Comparison of ENCODE assay signal across 24 mouse cellular contexts in genomic region chr1:178571009-178571408, GRCm38 (mm10). TPM values are rescaled to one million over a fixed set of nuclear protein-coding genes. Genes with fewer than 3 reads are reported as not detected.
DNase-seq lines count a peak whose midpoint lies in the region; ATAC-seq lines count a peak whose summit lies in the region.
"Had no signal": no experiment of that assay in that cellular context is flagged by ENCODE, and none has a peak within 500 bp of the region (broad histone marks: within the 10 kb centered on the region; RNA-seq: fewer than 3 reads in every experiment).

No protein-coding gene starts in this region.

- no peak overlapping the region for H3K9ac ChIP-seq in limb, embryonic 11.5 days (ENCODE audit: low read length)
- H3K9ac ChIP-seq in neural tube, embryonic 14.5 days (replicated peaks; ENCODE audit: low read depth, low read length), result no peak overlapping the region
- no peak overlapping the region for H3K9ac ChIP-seq in liver, embryonic 11.5 days (ENCODE audit: low read depth, low read length)
- H3K9ac ChIP-seq: embryonic facial prominence, embryonic 12.5 days; embryonic facial prominence, embryonic 15.5 days; forebrain, postnatal 0 days; heart, embryonic 13.5 days; hindbrain, embryonic 15.5 days had no signal

- H3K36me3 ChIP-seq in embryonic facial prominence, embryonic 10.5 days (replicated peaks), result peaks cover 15% of the 10 kb centered on the region
- peaks cover 3% of the 10 kb centered on the region; the same call in 1 of the 2 replicates for H3K36me3 ChIP-seq in limb, embryonic 11.5 days (ENCODE audit: control insufficient read depth, insufficient read depth, low read length)
- H3K36me3 ChIP-seq in neural tube, embryonic 14.5 days (ENCODE audit: control insufficient read depth, insufficient read depth, low read length), result no peaks in the 10 kb centered on the region
- no peaks in the 10 kb centered on the region for H3K36me3 ChIP-seq in liver, embryonic 11.5 days (ENCODE audit: control insufficient read depth, insufficient read depth, low read length)
- H3K36me3 ChIP-seq: hindbrain, embryonic 15.5 days had no signal

- H3K9me3 ChIP-seq in embryonic facial prominence, embryonic 10.5 days, result peaks cover 8% of the 10 kb centered on the region
- H3K9me3 ChIP-seq in limb, embryonic 11.5 days (ENCODE audit: control insufficient read depth, low read length), result peaks cover 4% of the 10 kb centered on the region; the same call in 1 of the 2 replicates
- no peaks in the 10 kb centered on the region for H3K9me3 ChIP-seq in neural tube, embryonic 14.5 days (ENCODE audit: control insufficient read depth, low read length)
- H3K9me3 ChIP-seq in liver, embryonic 11.5 days (ENCODE audit: control insufficient read depth, low read length), result 0 out of 2 replicates have a peak, but pooled peaks cover 2% of the 10 kb centered on the region
- H3K9me3 ChIP-seq: embryonic facial prominence, embryonic 15.5 days; hindbrain, embryonic 15.5 days had no signal

- ATAC-seq in limb, embryonic 11.5 days (ENCODE audit: insufficient number of reproducible peaks, low FRiP score, low TSS enrichment, low read depth), result no peak
- peak; percentile 60; the same call in 1 of the 2 replicates for ATAC-seq in neural tube, embryonic 14.5 days (ENCODE audit: low read depth)
- ATAC-seq in liver, embryonic 11.5 days (replicated peaks; ENCODE audit: low FRiP score), result no peak
- ATAC-seq: activated CD4-positive, CD25-positive, alpha-beta regulatory T cell, adult 4 months; CD4-positive, CD25-positive, alpha-beta regulatory T cell, adult 4 months; forebrain, postnatal 0 days; inflammation-experienced regulatory T-cells, adult 6 months had no signal

- WGBS in embryonic facial prominence, embryonic 10.5 days, result 67% methylated on average over 4 of the region's 4 CpGs
- 11% methylated on average over 4 of the region's 4 CpGs for WGBS in limb, embryonic 11.5 days
- 6% methylated on average over 4 of the region's 4 CpGs for WGBS in neural tube, embryonic 14.5 days
- 76% methylated on average over 4 of the region's 4 CpGs for WGBS in liver, embryonic 11.5 days

- peak overlapping the region; percentile 84; the same call in 1 of the 2 replicates for H3K27ac ChIP-seq in embryonic facial prominence, embryonic 10.5 days (replicated peaks)
- peak overlapping the region; percentile 57 for H3K27ac ChIP-seq in limb, embryonic 11.5 days (replicated peaks; ENCODE audit: low read depth, low read length)
- no peak overlapping the region for H3K27ac ChIP-seq in neural tube, embryonic 14.5 days (ENCODE audit: low read depth, low read length)
- H3K27ac ChIP-seq in liver, embryonic 11.5 days (ENCODE audit: low read depth, low read length), result no peak overlapping the region
- H3K27ac ChIP-seq: embryonic facial prominence, embryonic 12.5 days; embryonic facial prominence, embryonic 15.5 days; heart, embryonic 13.5 days; hindbrain, embryonic 15.5 days had no signal

- H3K4me2 ChIP-seq in limb, embryonic 11.5 days (ENCODE audit: low read depth, severe bottlenecking), result no peak overlapping the region
- H3K4me2 ChIP-seq in neural tube, embryonic 14.5 days (ENCODE audit: low read depth, low read length), result no peak overlapping the region
- H3K4me2 ChIP-seq in liver, embryonic 11.5 days, result no peak overlapping the region
- H3K4me2 ChIP-seq: embryonic facial prominence, embryonic 12.5 days; embryonic facial prominence, embryonic 15.5 days; heart, embryonic 13.5 days; hindbrain, embryonic 15.5 days had no signal

- no peak overlapping the region for H3K4me3 ChIP-seq in embryonic facial prominence, embryonic 10.5 days
- no peak overlapping the region for H3K4me3 ChIP-seq in limb, embryonic 11.5 days (ENCODE audit: low read depth, low read length)
- H3K4me3 ChIP-seq in neural tube, embryonic 14.5 days (ENCODE audit: low read depth, low read length), result no peak overlapping the region
- H3K4me3 ChIP-seq in liver, embryonic 11.5 days (ENCODE audit: low read depth, low read length), result no peak overlapping the region
- H3K4me3 ChIP-seq: embryonic facial prominence, embryonic 12.5 days; embryonic facial prominence, embryonic 15.5 days; heart, embryonic 13.5 days; hindbrain, embryonic 15.5 days had no signal

- peaks cover 81% of the 10 kb centered on the region for H3K4me1 ChIP-seq in embryonic facial prominence, embryonic 10.5 days
- peaks cover 56% of the 10 kb centered on the region for H3K4me1 ChIP-seq in limb, embryonic 11.5 days (ENCODE audit: control insufficient read depth, insufficient read depth, low read length)
- peaks cover 39% of the 10 kb centered on the region for H3K4me1 ChIP-seq in neural tube, embryonic 14.5 days (ENCODE audit: control insufficient read depth, insufficient read depth, low read length)
- no peaks in the 10 kb centered on the region for H3K4me1 ChIP-seq in liver, embryonic 11.5 days (replicated peaks; ENCODE audit: control insufficient read depth, insufficient read depth, low read length)

- DNase-seq in embryonic facial prominence, embryonic 10.5 days (ENCODE audit: low spot score), result no peak
- peak; percentile 74 for DNase-seq in forelimb bud, embryonic 11.5 days (ENCODE audit: low read depth, low spot score)
- peak; percentile 57 for DNase-seq in limb, embryonic 11.5 days (ENCODE audit: low spot score)
- DNase-seq in left cerebral cortex, adult 9 months (ENCODE audit: low spot score in 2 of 2), result no peak
- no peak for DNase-seq in adipocyte (ENCODE audit: low spot score)
- no peak for DNase-seq in liver, embryonic 11.5 days (ENCODE audit: low spot score)
- DNase-seq: adrenal gland, postnatal 10 days; adrenal gland, postnatal 36 days; cerebellum, adult 18-20 months; cerebellum, adult 9-10 months; cerebellum, postnatal 14 days; forebrain, postnatal 0 days; gastrocnemius, postnatal 25 days; heart, adult 18-20 months; heart, postnatal 14 days; heart, postnatal 4 days had no signal

- H3K27me3 ChIP-seq in embryonic facial prominence, embryonic 10.5 days (replicated peaks; ENCODE audit: low read depth, poor library complexity, severe bottlenecking), result no peaks in the 10 kb centered on the region
- H3K27me3 ChIP-seq in limb, embryonic 11.5 days (ENCODE audit: control insufficient read depth, insufficient read depth, low read length), result no peaks in the 10 kb centered on the region
- H3K27me3 ChIP-seq in neural tube, embryonic 14.5 days (ENCODE audit: control insufficient read depth, insufficient read depth, low read length), result no peaks in the 10 kb centered on the region
- no peaks in the 10 kb centered on the region for H3K27me3 ChIP-seq in liver, embryonic 11.5 days (replicated peaks; ENCODE audit: control insufficient read depth, insufficient read depth, low read length)
- H3K27me3 ChIP-seq: embryonic facial prominence, embryonic 12.5 days; embryonic facial prominence, embryonic 15.5 days; heart, embryonic 13.5 days; hindbrain, embryonic 15.5 days had no signal

RNA-seq across cellular contexts. Expression of gene Kif26b, which starts 42.1 kb away (rescaled TPM):
- 9.0 and 10.2 TPM in 2 replicates for polyA plus RNA-seq in embryonic facial prominence, embryonic 10.5 days (2016; fragmentation: Nextera tagmentation; extraction: Ambion mirVana)
- polyA plus RNA-seq in limb, embryonic 11.5 days (2014; fragmentation: Nextera tagmentation; extraction: Ambion mirVana), result 23.7 and 29.7 TPM in 2 replicates
- polyA plus RNA-seq in neural tube, embryonic 14.5 days (2014; fragmentation: Nextera tagmentation; extraction: Ambion mirVana), result 18.5 and 18.8 TPM in 2 replicates
- polyA plus RNA-seq in liver, embryonic 11.5 days (2014; fragmentation: Nextera tagmentation; extraction: Ambion mirVana), result 2.7 TPM in 2 replicates
- polyA plus RNA-seq: activated CD4-positive, CD25-positive, alpha-beta regulatory T cell, adult 4 months; inflammation-experienced regulatory T-cells, adult 6 months had no signal

Comparison
In these comparisons a context has a peak if more than half of its experiments do, and no peak if none do; other contexts are left out.
1. DNase-seq: peak in forelimb bud, embryonic 11.5 days (single experiment) and limb, embryonic 11.5 days (single experiment); none in embryonic facial prominence, embryonic 10.5 days (single experiment), left cerebral cortex, adult 9 months (0 of 2), adipocyte (single experiment) and liver, embryonic 11.5 days (single experiment).
2. H3K27ac ChIP-seq: peak in embryonic facial prominence, embryonic 10.5 days (single experiment) and limb, embryonic 11.5 days (single experiment); none in neural tube, embryonic 14.5 days (single experiment) and liver, embryonic 11.5 days (single experiment).